Mouse (Mus musculus) adrenal gland, postnatal 10 days (tissue): ENCODE results near the gene Plekhg6. TPM values are rescaled to one million over a fixed set of nuclear protein-coding genes. Genes with fewer than 3 reads are reported as not detected.

Experiments used
- DNase-seq: peaks from one replicate; pipeline ENCODE4 v3.0.0; 2021; ENCODE audit warnings: mixed read lengths
- total RNA-seq, 2 experiments: library from RNA; stranded (reverse); gene quantifications; 2 replicates each; pipeline ENCODE4 v1.2.3; 2021

The Plekhg6 gene
- total RNA-seq, 2 experiments from 2014 or later = 0.69 to 0.82 TPM

- DNase-seq = no peak
Observed at GRCm38 (mm10) chr6:125323547-125323946, 57.0 kb downstream of the Plekhg6 start.

GRCm38 (mm10) chr6:125322794-125323193 is 57.8 kb downstream of the Plekhg6 start:
- DNase-seq = no peak

- no peak for DNase-seq
Observed at GRCm38 (mm10) chr6:125321114-125321855, 59.3 kb downstream of the Plekhg6 start.

- DNase-seq = no peak
Observed at GRCm38 (mm10) chr6:125320323-125320722, 60.3 kb downstream of the Plekhg6 start, which contains the start of gene Scnn1a. Scnn1a (plus strand) TSS chr6:125320659.

GRCm38 (mm10) chr6:125319919-125320296 is 60.7 kb downstream of the Plekhg6 start:
- DNase-seq = no peak

GRCm38 (mm10) chr6:125318981-125319918 is 61.3 kb downstream of the Plekhg6 start:
- peak; percentile 53 for DNase-seq

GRCm38 (mm10) chr6:125317077-125317476 is 63.5 kb downstream of the Plekhg6 start:
- DNase-seq = peak; percentile 1

GRCm38 (mm10) chr6:125314746-125315145 is 65.8 kb downstream of the Plekhg6 start:
- no peak for DNase-seq

GRCm38 (mm10) chr6:125314231-125314563 is 66.4 kb downstream of the Plekhg6 start:
- no peak for DNase-seq

- DNase-seq = peak; percentile 96
Observed at GRCm38 (mm10) chr6:125313546-125314230, 66.9 kb downstream of the Plekhg6 start, which contains the start of gene Ltbr. Ltbr (minus strand) TSS chr6:125313885.

Other genes with a start within 250 kb of the Plekhg6 start
- 10 to 100 TPM; 36.7 to 42.2 TPM for gene Nop2, start 248.9 kb downstream of the Plekhg6 start, total RNA-seq
- 10 to 100 TPM; 16.7 to 30.1 TPM for gene Iffo1, start 235.6 kb downstream of the Plekhg6 start, total RNA-seq
- 1,000 to 10,000 TPM; 1,844 to 1,863 TPM for gene Gapdh, start 214.3 kb downstream of the Plekhg6 start, total RNA-seq
- gene Ncapd2, start 189.1 kb downstream of the Plekhg6 start, total RNA-seq = 10 to 100 TPM; 46.9 to 62.7 TPM
- 100 to 1,000 TPM; 250 to 274 TPM for gene Mrpl51, start 189.0 kb downstream of the Plekhg6 start, total RNA-seq
- 10 to 100 TPM; 16.4 to 32.8 TPM for gene Vamp1, start 165.2 kb downstream of the Plekhg6 start, total RNA-seq
- 10 to 100 TPM; 13.0 to 13.4 TPM for gene Tapbpl, start 148.9 kb downstream of the Plekhg6 start, total RNA-seq
- gene Cd27, start 143.8 kb downstream of the Plekhg6 start, total RNA-seq = 1 to 10 TPM; 1.9 to 2.2 TPM
- not detected for gene Tuba3a, start 94.8 kb downstream of the Plekhg6 start, total RNA-seq
- 10 to 100 TPM; 64.5 to 70.3 TPM for gene Ltbr, start 66.9 kb downstream of the Plekhg6 start, total RNA-seq
- 1 to 10 TPM in 1 of 2 experiments, under 1 TPM in 1; 0.84 to 1.2 TPM for gene Scnn1a, start 60.1 kb downstream of the Plekhg6 start, total RNA-seq
- gene Tnfrsf1a, start 31.4 kb downstream of the Plekhg6 start, total RNA-seq = 100 to 1,000 TPM; 168 to 190 TPM
- 100 to 1,000 TPM; 120 TPM for gene Cd9, start 114.0 kb upstream of the Plekhg6 start, total RNA-seq
- gene Vwf, start 166.0 kb upstream of the Plekhg6 start, total RNA-seq = 10 to 100 TPM; 22.4 to 25.2 TPM